Mouse (Mus musculus): ENCODE results near the gene Nfyb.

DNA sequence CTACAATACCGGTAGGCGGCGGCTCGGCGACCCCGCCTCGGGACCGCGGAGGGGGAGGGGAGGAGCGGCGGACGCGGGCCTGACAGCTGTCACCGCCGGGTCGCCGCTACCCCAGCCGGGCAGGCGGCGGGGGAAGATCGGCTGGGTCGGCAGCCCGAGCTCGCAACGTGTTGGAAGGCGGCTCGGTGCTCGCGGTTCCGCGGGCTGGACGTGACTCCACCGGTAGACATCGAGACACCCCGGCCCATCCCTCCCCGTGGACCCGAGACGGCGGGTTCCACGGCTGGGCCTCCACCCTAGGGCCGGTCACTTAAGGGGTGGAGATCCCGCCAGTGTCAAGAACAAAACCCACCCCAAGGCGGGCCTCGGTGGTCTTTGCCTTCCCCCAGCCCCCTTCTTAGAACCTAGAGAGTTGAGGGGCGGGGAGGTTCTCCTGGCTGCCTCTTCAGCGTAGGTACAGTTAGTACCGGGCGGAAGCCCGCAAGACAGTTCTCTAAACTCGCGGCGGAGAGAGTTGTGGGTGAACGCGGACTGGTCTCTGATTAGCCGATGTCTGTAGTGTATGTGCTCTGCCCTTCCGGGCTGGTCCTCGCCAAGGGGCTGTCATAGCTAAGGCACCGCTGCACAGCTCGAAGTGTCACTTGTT, 64.5 kb downstream of the Nfyb start:
- TF ChIP-seq CTCF (IDR thresholded peaks at IDR 0.05) (no peak), EP300 (IDR thresholded peaks at IDR 0.05) (no peak)

All from lung, postnatal 0 days (tissue).